Mouse (Mus musculus): ENCODE data around the gene Ldlrad1. TPM values are rescaled to one million over a fixed set of nuclear protein-coding genes. Genes with fewer than 3 reads are reported as not detected.

The Ldlrad1 gene
- not detected in 2 replicates for polyA plus RNA-seq (2015; fragmentation: Nextera tagmentation; extraction: Ambion mirVana)

- H3K27me3 ChIP-seq = peaks cover 43% of the 10 kb centered on the region
- H3K4me1 ChIP-seq (replicated peaks) = peaks cover 4% of the 10 kb centered on the region
- H3K4me2 ChIP-seq = no peak within 1 kb of the TSS
- 88% methylated on average over 3 of the region's 3 CpGs for WGBS
- no peak within 1 kb of the TSS for H3K9ac ChIP-seq
- H3K4me3 ChIP-seq = no peak within 1 kb of the TSS
- ATAC-seq (replicated peaks; ENCODE audit: insufficient number of reproducible peaks, insufficient read depth, low FRiP score, low read depth) = no peak
- no peaks in the 10 kb centered on the region for H3K9me3 ChIP-seq (replicated peaks)
- no peak within 1 kb of the TSS for H3K27ac ChIP-seq
- peaks cover 11% of the 10 kb centered on the region; the same call in 1 of the 2 replicates for H3K36me3 ChIP-seq
These were observed at the start of gene Ldlrad1 for GRCm38 (mm10) chr4:107208880-107209279. TSS of gene Ldlrad1 (plus strand) at chr4:107209180.

DNA sequence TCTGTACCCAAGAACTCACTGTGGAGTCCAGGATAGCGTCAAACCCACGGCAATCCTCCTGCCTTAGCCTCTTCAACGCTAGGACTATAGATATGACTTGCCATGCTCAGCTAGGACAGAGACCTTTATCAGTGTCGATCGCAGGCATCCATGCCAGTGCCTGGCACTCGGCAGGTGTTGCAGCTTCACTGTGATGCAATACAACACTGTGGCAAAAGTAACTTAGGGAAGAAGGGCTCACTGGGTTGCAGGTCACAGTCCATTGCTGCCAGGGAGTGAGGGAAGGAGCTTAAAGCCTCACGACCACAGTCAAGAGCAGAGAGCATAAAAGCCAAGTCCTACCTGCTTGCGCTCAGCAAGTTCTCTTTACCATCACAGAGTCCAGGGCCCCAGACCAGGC is 48.8 kb upstream of the Ldlrad1 start:
- H3K27ac ChIP-seq = no peak overlapping the region
- 80% methylated on average over 8 of the region's 8 CpGs for WGBS
- ATAC-seq (replicated peaks; ENCODE audit: insufficient number of reproducible peaks, insufficient read depth, low FRiP score, low read depth) = no peak
- H3K9ac ChIP-seq = no peak overlapping the region
- no peak overlapping the region for H3K4me2 ChIP-seq
- peaks cover 14% of the 10 kb centered on the region for H3K36me3 ChIP-seq
- no peaks in the 10 kb centered on the region for H3K27me3 ChIP-seq
- 0 out of 2 replicates have a peak, but pooled peaks cover 3% of the 10 kb centered on the region for H3K4me1 ChIP-seq (replicated peaks)
- H3K4me3 ChIP-seq = no peak overlapping the region
- no peaks in the 10 kb centered on the region for H3K9me3 ChIP-seq (replicated peaks)

- 82% methylated on average over 10 of the region's 10 CpGs for WGBS
- H3K36me3 ChIP-seq = peaks cover 14% of the 10 kb centered on the region; the same call in 1 of the 2 replicates
- no peak for ATAC-seq (replicated peaks; ENCODE audit: insufficient number of reproducible peaks, insufficient read depth, low FRiP score, low read depth)
These were observed 45.6 kb upstream of the Ldlrad1 start for GRCm38 (mm10) chr4:107163341-107163740.

GRCm38 (mm10) chr4:107163756-107164587 is 45.0 kb upstream of the Ldlrad1 start:
- no peak; the same call in 1 of the 2 replicates for ATAC-seq (replicated peaks; ENCODE audit: insufficient number of reproducible peaks, insufficient read depth, low FRiP score, low read depth)
- Histone ChIP-seq H3K4me3 (no peak overlapping the region), H3K27me3 (no peaks in the 10 kb centered on the region), H3K4me2 (no peak overlapping the region), H3K4me1 (replicated peaks) (no peaks in the 10 kb centered on the region), H3K36me3 (peaks cover 14% of the 10 kb centered on the region; the same call in 1 of the 2 replicates), H3K9me3 (replicated peaks) (no peaks in the 10 kb centered on the region), H3K27ac (no peak overlapping the region), H3K9ac (no peak overlapping the region)
- 38% methylated on average over 9 of the region's 9 CpGs for WGBS

More at GRCm38 (mm10) chr4:107163341-107163740, 45.6 kb upstream of the Ldlrad1 start:
- H3K9me3 ChIP-seq (replicated peaks) = no peaks in the 10 kb centered on the region
- no peaks in the 10 kb centered on the region for H3K27me3 ChIP-seq
- no peak overlapping the region for H3K9ac ChIP-seq
- no peak overlapping the region for H3K4me2 ChIP-seq
- H3K4me3 ChIP-seq = no peak overlapping the region
- H3K4me1 ChIP-seq (replicated peaks) = no peaks in the 10 kb centered on the region
- no peak overlapping the region for H3K27ac ChIP-seq

- WGBS = 67% methylated on average over 5 of the region's 5 CpGs
- Histone ChIP-seq H3K9me3 (replicated peaks) (no peaks in the 10 kb centered on the region), H3K27me3 (no peaks in the 10 kb centered on the region), H3K36me3 (peaks cover 10% of the 10 kb centered on the region; the same call in 1 of the 2 replicates), H3K4me2 (no peak overlapping the region), H3K9ac (no peak overlapping the region), H3K27ac (no peak overlapping the region), H3K4me1 (replicated peaks) (no peaks in the 10 kb centered on the region), H3K4me3 (no peak overlapping the region)
- ATAC-seq (replicated peaks; ENCODE audit: insufficient number of reproducible peaks, insufficient read depth, low FRiP score, low read depth) = no peak
These were observed 42.3 kb upstream of the Ldlrad1 start for GRCm38 (mm10) chr4:107166700-107167099.

DNA sequence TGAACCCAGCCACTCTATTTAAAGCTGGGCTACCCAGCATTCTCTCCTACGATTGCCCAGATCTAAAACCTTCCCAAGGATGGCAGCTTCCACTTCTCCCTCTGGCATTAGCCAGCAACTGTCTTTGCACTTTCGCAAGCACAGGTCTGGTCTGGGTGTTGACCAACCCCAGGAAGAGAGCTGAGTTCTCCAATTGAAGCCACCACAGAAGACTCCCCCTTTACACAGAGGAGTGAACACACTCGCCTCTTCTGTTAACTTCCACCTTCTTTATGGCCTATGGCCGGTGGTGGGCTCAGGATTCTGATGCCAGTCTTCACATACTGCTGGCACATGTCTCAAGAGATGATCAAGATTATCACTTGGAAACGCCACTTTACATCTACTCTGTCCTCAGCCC is 41.2 kb upstream of the Ldlrad1 start:
- H3K4me2 ChIP-seq = no peak overlapping the region
- H3K36me3 ChIP-seq = peaks cover 13% of the 10 kb centered on the region; the same call in 1 of the 2 replicates
- no peak overlapping the region for H3K4me3 ChIP-seq
- H3K9me3 ChIP-seq (replicated peaks) = no peaks in the 10 kb centered on the region
- no peaks in the 10 kb centered on the region for H3K4me1 ChIP-seq (replicated peaks)
- no peaks in the 10 kb centered on the region for H3K27me3 ChIP-seq
- H3K9ac ChIP-seq = no peak overlapping the region
- H3K27ac ChIP-seq = no peak overlapping the region
- 80% methylated on average over 5 of the region's 5 CpGs for WGBS
- ATAC-seq (replicated peaks; ENCODE audit: insufficient number of reproducible peaks, insufficient read depth, low FRiP score, low read depth) = no peak

DNA sequence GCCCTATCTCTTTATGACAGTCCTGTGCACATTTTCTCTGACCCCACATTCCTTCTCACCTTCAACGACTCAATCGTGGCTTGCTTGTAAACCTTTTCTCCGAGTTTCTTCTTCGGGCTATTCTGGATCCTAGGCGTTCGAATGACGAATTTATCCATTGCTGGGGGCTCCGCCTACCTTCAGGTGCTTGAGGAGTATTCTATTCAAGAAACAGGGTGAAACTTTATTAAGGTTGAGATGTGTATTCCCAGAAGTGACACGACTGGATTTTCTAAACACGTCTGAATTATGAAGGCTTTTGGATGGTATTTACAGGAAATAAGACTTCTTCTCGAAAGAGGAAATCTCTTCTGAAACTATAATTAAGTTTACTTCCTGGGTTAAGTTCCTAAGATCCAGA is 31.5 kb upstream of the Ldlrad1 start:
- Histone ChIP-seq H3K9me3 (replicated peaks) (no peaks in the 10 kb centered on the region), H3K27me3 (no peaks in the 10 kb centered on the region), H3K4me2 (peak overlapping the region; percentile 75), H3K4me1 (replicated peaks) (peaks cover 25% of the 10 kb centered on the region), H3K36me3 (peaks cover 24% of the 10 kb centered on the region; the same call in 1 of the 2 replicates), H3K4me3 (peak overlapping the region; percentile 90), H3K27ac (peak overlapping the region; percentile 97), H3K9ac (peak overlapping the region; percentile 69)
- ATAC-seq (replicated peaks; ENCODE audit: insufficient number of reproducible peaks, insufficient read depth, low FRiP score, low read depth) = no peak
- 36% methylated on average over 11 of the region's 11 CpGs for WGBS

GRCm38 (mm10) chr4:107178182-107178829 is 30.7 kb upstream of the Ldlrad1 start, which contains the start of gene Tmem59:
TSS of gene Tmem59 (plus strand) at chr4:107178399.
- H3K27ac ChIP-seq = peak within 1 kb of the TSS; percentile 97
- under 1% methylated on average over 49 of the region's 49 CpGs for WGBS
- peaks cover 30% of the 10 kb centered on the region for H3K4me1 ChIP-seq (replicated peaks)
- H3K27me3 ChIP-seq = no peaks in the 10 kb centered on the region
- peaks cover 16% of the 10 kb centered on the region; the same call in 1 of the 2 replicates for H3K36me3 ChIP-seq
- H3K4me3 ChIP-seq = peak within 1 kb of the TSS; percentile 90
- no peaks in the 10 kb centered on the region for H3K9me3 ChIP-seq (replicated peaks)
- peak within 1 kb of the TSS; percentile 69 for H3K9ac ChIP-seq
- ATAC-seq (replicated peaks; ENCODE audit: insufficient number of reproducible peaks, insufficient read depth, low FRiP score, low read depth) = peak; percentile 93
- H3K4me2 ChIP-seq = peak within 1 kb of the TSS; percentile 75

GRCm38 (mm10) chr4:107178830-107179490 is 30.0 kb upstream of the Ldlrad1 start, which contains the start of gene Tceanc2:
TSS of gene Tceanc2 (minus strand) at chr4:107179116.
- H3K27ac ChIP-seq = peak within 1 kb of the TSS; percentile 97
- ATAC-seq (replicated peaks; ENCODE audit: insufficient number of reproducible peaks, insufficient read depth, low FRiP score, low read depth) = peak; percentile 57
- WGBS = 0% methylated on average over 47 of the region's 47 CpGs

GRCm38 (mm10) chr4:107179561-107179960 is 29.4 kb upstream of the Ldlrad1 start:
- H3K4me1 ChIP-seq (replicated peaks) = peaks cover 31% of the 10 kb centered on the region
- no peaks in the 10 kb centered on the region for H3K9me3 ChIP-seq (replicated peaks)
- no peak for ATAC-seq (replicated peaks; ENCODE audit: insufficient number of reproducible peaks, insufficient read depth, low FRiP score, low read depth)
- H3K27ac ChIP-seq = peak overlapping the region; percentile 97
- peak overlapping the region; percentile 90 for H3K4me3 ChIP-seq
- H3K36me3 ChIP-seq = peaks cover 7% of the 10 kb centered on the region; the same call in 1 of the 2 replicates
- H3K4me2 ChIP-seq = peak overlapping the region; percentile 75
- peak overlapping the region; percentile 69 for H3K9ac ChIP-seq
- H3K27me3 ChIP-seq = no peaks in the 10 kb centered on the region
- 4% methylated on average over 8 of the region's 8 CpGs for WGBS

More at GRCm38 (mm10) chr4:107178830-107179490, 30.0 kb upstream of the Ldlrad1 start, which contains the start of gene Tceanc2:
- Histone ChIP-seq H3K4me3 (peak within 1 kb of the TSS; percentile 90), H3K4me1 (replicated peaks) (peaks cover 31% of the 10 kb centered on the region), H3K36me3 (peaks cover 9% of the 10 kb centered on the region; the same call in 1 of the 2 replicates), H3K4me2 (peak within 1 kb of the TSS; percentile 75), H3K27me3 (no peaks in the 10 kb centered on the region), H3K9ac (peak within 1 kb of the TSS; percentile 69), H3K9me3 (replicated peaks) (no peaks in the 10 kb centered on the region)

Data from heart, embryonic 15.5 days (tissue).